Mouse (Mus musculus): ENCODE measurements around the gene Carhsp1.

- TF ChIP-seq POLR2A (IDR thresholded peaks at IDR 0.05; ENCODE audit: extremely low read depth, insufficient read depth, low read length) (no peak), CTCF (IDR thresholded peaks at IDR 0.05; ENCODE audit: low read depth, low read length) (no peak)
Measured at GRCm38 (mm10) chr16:8670041-8671035, 1.6 kb downstream of the Carhsp1 start.
